Mouse (Mus musculus) neural tube, embryonic 11.5 days (tissue): ENCODE data around the gene Dtl. TPM values are rescaled to one million over a fixed set of nuclear protein-coding genes. Genes with fewer than 3 reads are reported as not detected.

Experiments
- ATAC-seq: fragments of 200-750 bp; cut with Nextera tagmentation; 2 replicates; pipeline ENCODE4 v1.8.0; 2017; ENCODE audit warnings: moderate number of reproducible peaks, mild to moderate bottlenecking, moderate TSS enrichment, moderate library complexity; ENCODE audit not compliant: insufficient read depth, low FRiP score, low TSS enrichment
- DNase-seq: peaks from one replicate; pipeline ENCODE4 v3.0.0-alpha.2; 2015; ENCODE audit warnings: low spot score
- H3K27ac ChIP-seq: fragments of 300-500 bp; sonication (generic); 2 replicates; pipeline ENCODE4 v1.5.1; 2014; ENCODE audit warnings: low read depth, mild to moderate bottlenecking, low read length
- H3K27me3 ChIP-seq: fragments of 300-500 bp; sonication (generic); 2 replicates; pipeline ENCODE4 v1.6.1; 2014; ENCODE audit warnings: mild to moderate bottlenecking, low read length, mixed read lengths; ENCODE audit not compliant: control insufficient read depth, insufficient read depth
- H3K36me3 ChIP-seq: fragments of 300-500 bp; sonication (generic); 2 replicates; pipeline ENCODE4 v1.6.1; 2014; ENCODE audit warnings: mild to moderate bottlenecking, low read length, moderate library complexity, mixed read lengths; ENCODE audit not compliant: control insufficient read depth, insufficient read depth
- H3K4me1 ChIP-seq: fragments of 300-500 bp; sonication (generic); 2 replicates; pipeline ENCODE4 v1.6.1; 2014; ENCODE audit warnings: low read length, mixed read lengths; ENCODE audit not compliant: control insufficient read depth, insufficient read depth
- H3K4me2 ChIP-seq: fragments of 300-500 bp; sonication (generic); 2 replicates; pipeline ENCODE4 v1.6.1; 2014; ENCODE audit warnings: low read depth, mild to moderate bottlenecking, moderate library complexity
- H3K4me3 ChIP-seq: fragments of 300-500 bp; sonication (generic); 2 replicates; pipeline ENCODE4 v1.5.1; 2014; ENCODE audit warnings: low read depth, low read length
- H3K9ac ChIP-seq: fragments of 300-500 bp; sonication (generic); 2 replicates; pipeline ENCODE4 v1.6.1; 2014; ENCODE audit warnings: mild to moderate bottlenecking, low read length
- H3K9me3 ChIP-seq: fragments of 300-500 bp; sonication (generic); 2 replicates; pipeline ENCODE4 v1.6.1; 2016; ENCODE audit warnings: low read length; ENCODE audit not compliant: control insufficient read depth
- WGBS: fragments of 180-500 bp; shearing (Covaris S2); extraction: QIAGEN DNeasy Blood & Tissue Kit; methylation state at CpG from one replicate; pipeline ENCODE4 v1.1.7; 2014; 5-methylcytosine and 5-hydroxymethylcytosine counted together
- polyA plus RNA-seq: library from polyadenylated mRNA; unstranded; fragments of >200 nt; fragmentation: Nextera tagmentation; extraction: Ambion mirVana; gene quantifications from 2 replicates; pipeline ENCODE4 v1.2.1, GENCODE M21; 2014

Dtl gene
- polyA plus RNA-seq, 1 experiment from 2014 or later, result 56.3 TPM

GRCm38 (mm10) chr1:191570415-191570814 is 4.9 kb downstream of the Dtl start:
- no peak for DNase-seq
- H3K4me1 ChIP-seq, result peaks cover 3% of the 10 kb centered on the region; the same call in 1 of the 2 replicates
- H3K36me3 ChIP-seq, result peaks cover 6% of the 10 kb centered on the region; the same call in 1 of the 2 replicates

GRCm38 (mm10) chr1:191569625-191570024 is 5.7 kb downstream of the Dtl start:
- ATAC-seq, result no peak
- 92% methylated on average over 2 of the region's 2 CpGs for WGBS
- Histone ChIP-seq H3K27ac (no peak overlapping the region), H3K9ac (no peak overlapping the region), H3K27me3 (no peaks in the 10 kb centered on the region), H3K4me1 (peaks cover 3% of the 10 kb centered on the region; the same call in 1 of the 2 replicates), H3K4me3 (no peak overlapping the region), H3K4me2 (no peak overlapping the region), H3K9me3 (no peaks in the 10 kb centered on the region), H3K36me3 (peaks cover 6% of the 10 kb centered on the region; the same call in 1 of the 2 replicates)
- no peak for DNase-seq

More at GRCm38 (mm10) chr1:191570415-191570814, 4.9 kb downstream of the Dtl start:
- H3K27ac ChIP-seq, result no peak overlapping the region
- no peak overlapping the region for H3K4me3 ChIP-seq
- no peaks in the 10 kb centered on the region for H3K27me3 ChIP-seq
- no peak for ATAC-seq
- 91% methylated on average over 3 of the region's 3 CpGs for whole genome bisulfite sequencing
- H3K4me2 ChIP-seq, result no peak overlapping the region
- no peaks in the 10 kb centered on the region for H3K9me3 ChIP-seq
- H3K9ac ChIP-seq, result no peak overlapping the region

- no peaks in the 10 kb centered on the region for H3K27me3 ChIP-seq
- DNase-seq (no peak), ATAC-seq (no peak)
- H3K36me3 ChIP-seq, result peaks cover 6% of the 10 kb centered on the region; the same call in 1 of the 2 replicates
- no peak overlapping the region for H3K27ac ChIP-seq
- 97% methylated on average over 1 of the region's 1 CpGs for WGBS
- H3K4me2 ChIP-seq, result no peak overlapping the region
- no peak overlapping the region for H3K4me3 ChIP-seq
- no peak overlapping the region for H3K9ac ChIP-seq
- H3K4me1 ChIP-seq, result no peaks in the 10 kb centered on the region
- H3K9me3 ChIP-seq, result no peaks in the 10 kb centered on the region
Observed at GRCm38 (mm10) chr1:191567859-191568258, 7.5 kb downstream of the Dtl start.

- WGBS, result 76% methylated on average over 6 of the region's 6 CpGs
- ATAC-seq, result no peak
- Histone ChIP-seq H3K9me3 (no peaks in the 10 kb centered on the region), H3K4me1 (no peaks in the 10 kb centered on the region), H3K4me3 (no peak overlapping the region), H3K36me3 (no peaks in the 10 kb centered on the region; the same call in 1 of the 2 replicates), H3K4me2 (no peak overlapping the region), H3K27me3 (no peaks in the 10 kb centered on the region), H3K9ac (no peak overlapping the region), H3K27ac (no peak overlapping the region)
- no peak for DNase-seq
Observed at GRCm38 (mm10) chr1:191562823-191563365, 12.4 kb downstream of the Dtl start.

- H3K4me3 ChIP-seq, result no peak overlapping the region
- no peak for ATAC-seq
- DNase-seq, result no peak
- peaks cover 2% of the 10 kb centered on the region for H3K36me3 ChIP-seq
- H3K4me2 ChIP-seq, result no peak overlapping the region
- no peak overlapping the region for H3K9ac ChIP-seq
- no peaks in the 10 kb centered on the region for H3K9me3 ChIP-seq
- H3K4me1 ChIP-seq, result no peaks in the 10 kb centered on the region
- 93% methylated on average over 5 of the region's 5 CpGs for WGBS
- H3K27me3 ChIP-seq, result no peaks in the 10 kb centered on the region
- no peak overlapping the region; the same call in 1 of the 2 replicates for H3K27ac ChIP-seq
Observed at GRCm38 (mm10) chr1:191559779-191560178, 15.6 kb downstream of the Dtl start.

GRCm38 (mm10) chr1:191557109-191557508 is 18.2 kb downstream of the Dtl start:
- Histone ChIP-seq H3K4me1 (no peaks in the 10 kb centered on the region), H3K27me3 (no peaks in the 10 kb centered on the region), H3K36me3 (peaks cover 6% of the 10 kb centered on the region), H3K4me2 (no peak overlapping the region), H3K27ac (no peak overlapping the region), H3K4me3 (no peak overlapping the region), H3K9ac (no peak overlapping the region), H3K9me3 (no peaks in the 10 kb centered on the region)
- ATAC-seq, result no peak
- DNase-seq, result no peak
- WGBS, result 87% methylated on average over 8 of the region's 8 CpGs

- DNase-seq (no peak), ATAC-seq (no peak)
- Histone ChIP-seq H3K4me2 (no peak overlapping the region), H3K27ac (no peak overlapping the region), H3K9ac (no peak overlapping the region), H3K4me3 (no peak overlapping the region), H3K36me3 (peaks cover 12% of the 10 kb centered on the region), H3K27me3 (no peaks in the 10 kb centered on the region), H3K9me3 (no peaks in the 10 kb centered on the region), H3K4me1 (no peaks in the 10 kb centered on the region)
- 81% methylated on average over 4 of the region's 4 CpGs for WGBS
Observed at GRCm38 (mm10) chr1:191550786-191551185, 24.6 kb downstream of the Dtl start.

GRCm38 (mm10) chr1:191543747-191544146 is 31.6 kb downstream of the Dtl start:
- Histone ChIP-seq H3K9ac (no peak overlapping the region), H3K36me3 (peaks cover 12% of the 10 kb centered on the region), H3K27ac (no peak overlapping the region), H3K4me1 (no peaks in the 10 kb centered on the region), H3K4me3 (no peak overlapping the region), H3K4me2 (no peak overlapping the region), H3K9me3 (no peaks in the 10 kb centered on the region), H3K27me3 (no peaks in the 10 kb centered on the region)
- 94% methylated on average over 3 of the region's 3 CpGs for whole genome bisulfite sequencing
- DNase-seq, result no peak
- ATAC-seq, result no peak

GRCm38 (mm10) chr1:191541619-191542018 is 33.7 kb downstream of the Dtl start:
- 90% methylated on average over 4 of the region's 4 CpGs for WGBS

More at GRCm38 (mm10) chr1:191541619-191542018, 33.7 kb downstream of the Dtl start:
- Histone ChIP-seq H3K4me1 (no peaks in the 10 kb centered on the region), H3K27me3 (no peaks in the 10 kb centered on the region), H3K4me3 (no peak overlapping the region), H3K4me2 (no peak overlapping the region), H3K36me3 (peaks cover 6% of the 10 kb centered on the region), H3K9ac (no peak overlapping the region), H3K27ac (no peak overlapping the region), H3K9me3 (no peaks in the 10 kb centered on the region)
- DNase-seq, result no peak
- ATAC-seq, result no peak
